Mouse (Mus musculus) liver, postnatal 0 days (tissue): ENCODE results near the gene Slc16a8.

ENCODE experiments used
- CTCF ChIP-seq: sonication (generic); IDR thresholded peaks from 2 replicates; pipeline ENCODE4 v1.5.1; 2016; ENCODE audit warnings: antibody characterized with exemption, low read depth
- EP300 ChIP-seq: IDR thresholded peaks from 2 replicates; pipeline ENCODE4 v1.6.1; 2016; ENCODE audit warnings: antibody characterized with exemption, low read depth, mild to moderate bottlenecking

DNA sequence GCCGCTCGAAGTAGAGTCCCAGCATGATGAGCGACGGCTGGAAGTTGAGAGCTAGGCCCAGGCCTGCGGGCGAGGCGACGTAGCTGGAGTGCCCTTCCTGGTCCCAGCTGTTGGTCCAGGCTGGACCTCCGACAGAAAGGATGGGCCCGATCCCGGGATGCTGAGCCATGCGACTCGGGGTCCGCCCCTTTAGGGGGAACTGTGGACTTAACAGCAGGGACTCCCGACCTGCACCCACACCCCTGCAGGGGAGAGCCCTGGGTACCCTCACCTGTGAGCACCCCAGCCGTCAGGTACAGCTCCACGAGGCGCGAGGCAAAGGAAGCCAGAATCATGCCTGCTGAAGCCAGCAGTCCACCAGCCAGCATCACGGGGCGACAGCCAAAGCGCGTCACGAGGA is 2.0 kb downstream of the Slc16a8 start:
- TF ChIP-seq CTCF: no peak
- no peak for TF ChIP-seq EP300
